Mouse (Mus musculus) urinary bladder, postnatal 36 days (tissue): ENCODE results near the gene Naglu.

ENCODE experiments used
- DNase-seq, 2 experiments: peaks; one replicate each; pipeline ENCODE4 v3.0.0; 2022; ENCODE audit warnings: low spot score in 2 of 2, mixed read lengths in 1 of 2

The Naglu gene

GRCm38 (mm10) chr11:101069391-101070188 lies at the start of gene Naglu:
Gene Naglu (plus strand): TSS chr11:101070012.
- peak; percentile 90 to 96 for DNase-seq

- no peak for DNase-seq
These were observed 46.4 kb upstream of the Naglu start for GRCm38 (mm10) chr11:101023371-101023770.

- no peak for DNase-seq
These were observed 45.8 kb upstream of the Naglu start for GRCm38 (mm10) chr11:101024001-101024400.

- no peak for DNase-seq
These were observed 42.7 kb upstream of the Naglu start for GRCm38 (mm10) chr11:101027121-101027520.

GRCm38 (mm10) chr11:101029320-101029719 lies 40.5 kb upstream of the Naglu start:
- DNase-seq, result no peak

GRCm38 (mm10) chr11:101030136-101030807 lies 39.5 kb upstream of the Naglu start:
- DNase-seq, result no peak

- no peak for DNase-seq
These were observed 39.0 kb upstream of the Naglu start for GRCm38 (mm10) chr11:101030808-101031156.

GRCm38 (mm10) chr11:101031470-101031869 lies 38.3 kb upstream of the Naglu start:
- no peak for DNase-seq

- DNase-seq, result no peak
These were observed 35.8 kb upstream of the Naglu start for GRCm38 (mm10) chr11:101033856-101034500.

GRCm38 (mm10) chr11:101034614-101035327 lies 35.0 kb upstream of the Naglu start:
- no peak for DNase-seq

GRCm38 (mm10) chr11:101035328-101035695 lies 34.5 kb upstream of the Naglu start:
- no peak for DNase-seq

GRCm38 (mm10) chr11:101037795-101038194 lies 32.0 kb upstream of the Naglu start:
- DNase-seq, result no peak

GRCm38 (mm10) chr11:101045826-101046225 lies 24.0 kb upstream of the Naglu start:
- DNase-seq, result no peak

- DNase-seq, result no peak
These were observed 23.4 kb upstream of the Naglu start for GRCm38 (mm10) chr11:101046440-101046839.

- DNase-seq, result no peak
These were observed 22.3 kb upstream of the Naglu start for GRCm38 (mm10) chr11:101047502-101047901.

GRCm38 (mm10) chr11:101050359-101050758 lies 19.5 kb upstream of the Naglu start:
- no peak for DNase-seq

GRCm38 (mm10) chr11:101051051-101051493 lies 18.7 kb upstream of the Naglu start:
- DNase-seq, result no peak

GRCm38 (mm10) chr11:101051617-101052016 lies 18.2 kb upstream of the Naglu start:
- no peak for DNase-seq

GRCm38 (mm10) chr11:101052751-101053473 lies 16.9 kb upstream of the Naglu start:
- peak; percentile 63 to 85 for DNase-seq

GRCm38 (mm10) chr11:101053974-101054373 lies 15.8 kb upstream of the Naglu start:
- DNase-seq, result no peak

GRCm38 (mm10) chr11:101055418-101055817 lies 14.4 kb upstream of the Naglu start:
- no peak for DNase-seq
